Mouse (Mus musculus): ENCODE results near the gene Ephx3. TPM values are rescaled to one million over a fixed set of nuclear protein-coding genes. Genes with fewer than 3 reads are reported as not detected.

Gene Ephx3
- total RNA-seq, 4 experiments from 2014 or later, result 0.24 TPM; not detected in 2

Other genes starting within 250 kb of the Ephx3 start
- 10 to 100 TPM in 1 of 4 experiments, 1 to 10 TPM in 3; 5.1 to 10.5 (median 7.5) TPM for gene Rrp1b, start 153.4 kb downstream of the Ephx3 start, total RNA-seq (2022)
- under 1 TPM; 0.82 to 0.99 (median 0.93) TPM for gene Hsf2bp, start 153.2 kb downstream of the Ephx3 start, total RNA-seq (2022)
- gene Notch3, start 22.7 kb downstream of the Ephx3 start, total RNA-seq (2022), result 10 to 100 TPM in 1 of 4 experiments, 1 to 10 TPM in 3; 7.3 to 10.6 (median 8.4) TPM
- 10 to 100 TPM; 38.2 to 40.8 (median 39.0) TPM for gene Brd4, start 95.2 kb upstream of the Ephx3 start, total RNA-seq (2022)
- 10 to 100 TPM; 27.5 to 36.4 (median 34.5) TPM for gene Akap8, start 131.7 kb upstream of the Ephx3 start, total RNA-seq (2022)
- gene Akap8l, start 161.1 kb upstream of the Ephx3 start, total RNA-seq (2022), result 10 to 100 TPM; 29.4 to 41.8 (median 37.5) TPM
- gene Wiz, start 199.9 kb upstream of the Ephx3 start, total RNA-seq (2022), result 10 to 100 TPM; 13.5 to 14.1 (median 13.6) TPM
- gene Rasal3, start 214.0 kb upstream of the Ephx3 start, total RNA-seq (2022), result not detected
- not detected for gene Pglyrp2, start 234.6 kb upstream of the Ephx3 start, total RNA-seq (2022)

All from gastrocnemius, adult 8-10 months (tissue).